Mouse (Mus musculus): ENCODE data around the gene Hmgn1.
"Not testable (repeated sequence)": the region's sequence is repeated elsewhere in the genome, so short reads cannot be mapped to it uniquely, and the experiment has no call there.

The Hmgn1 gene

DNA sequence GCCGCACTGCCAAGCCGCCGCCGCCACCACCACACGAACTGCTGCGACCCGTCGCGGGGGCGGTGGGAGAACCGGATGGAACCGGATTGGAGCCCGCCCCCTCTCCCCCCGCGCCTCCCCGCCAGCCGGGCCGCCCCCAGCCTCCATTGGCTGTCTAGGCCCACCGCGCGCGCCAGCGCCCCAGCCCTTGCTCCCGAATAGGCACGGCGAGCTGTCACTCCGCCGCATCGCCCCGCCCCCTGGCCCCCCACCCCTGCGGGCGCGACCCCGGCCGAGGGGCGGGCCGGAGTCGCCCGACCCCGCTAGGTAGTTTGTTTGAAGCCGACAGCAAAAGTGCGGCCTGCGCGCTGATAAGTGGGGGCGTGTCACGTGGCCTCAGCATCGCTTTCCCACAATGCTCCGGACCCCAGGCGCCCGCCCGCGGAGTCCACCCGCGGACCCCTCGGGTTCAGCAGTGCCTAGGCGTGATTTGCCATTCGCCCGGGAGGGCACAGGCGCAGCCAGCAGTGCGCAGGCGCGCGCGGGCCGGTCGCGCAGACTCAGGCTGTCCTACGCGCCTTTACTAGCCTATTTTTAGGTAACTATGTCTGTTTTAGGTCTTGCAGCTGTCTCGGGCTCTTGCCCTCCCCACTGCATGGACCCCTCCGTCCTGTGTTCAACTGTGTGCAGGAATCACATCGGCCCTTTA is at the start of gene Hmgn1:
Hmgn1 (minus strand) TSS at position 73 of the 688 bp plus-strand sequence.
- DNase-seq, result peak; percentile 89 to 92

DNA sequence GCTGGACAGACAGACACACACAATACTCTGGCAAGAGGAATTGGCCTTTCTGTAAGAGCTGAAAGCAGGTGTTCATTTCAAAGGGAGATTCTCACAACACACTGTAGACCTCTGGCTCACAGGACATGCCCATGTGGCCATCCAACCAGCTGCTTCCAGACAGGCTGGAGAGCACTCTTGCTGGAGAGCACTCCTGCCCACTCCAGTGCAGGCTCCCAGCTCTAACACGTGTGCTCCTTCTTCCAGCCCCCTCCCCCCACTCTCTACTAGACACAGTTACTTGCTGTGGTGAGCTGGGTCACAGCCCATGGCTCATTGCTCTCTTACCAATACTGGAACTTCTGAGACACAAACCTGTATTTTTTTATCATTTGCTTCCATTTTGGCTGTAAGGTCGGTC is 47.9 kb upstream of the Hmgn1 start:
- no peak for DNase-seq

DNA sequence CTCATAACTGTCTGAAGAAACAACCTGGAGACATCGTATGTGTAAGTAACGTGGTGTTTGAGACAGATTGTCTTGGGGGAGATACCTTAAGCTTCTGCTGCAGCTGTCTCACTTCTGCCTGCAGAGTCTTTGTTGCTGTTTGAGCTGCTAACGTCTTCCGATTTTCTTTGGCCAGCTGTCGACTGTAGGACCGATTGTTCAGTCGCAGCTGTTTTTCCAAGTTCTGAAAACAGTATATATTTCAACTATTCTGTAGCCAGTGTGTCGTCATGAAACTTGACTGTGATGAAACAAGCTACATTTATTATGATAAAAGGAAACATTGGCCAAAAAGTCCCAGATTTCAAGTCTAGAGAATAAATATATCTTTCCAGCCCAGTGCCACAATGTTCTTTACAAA is 46.1 kb upstream of the Hmgn1 start:
- DNase-seq, result no peak

DNA sequence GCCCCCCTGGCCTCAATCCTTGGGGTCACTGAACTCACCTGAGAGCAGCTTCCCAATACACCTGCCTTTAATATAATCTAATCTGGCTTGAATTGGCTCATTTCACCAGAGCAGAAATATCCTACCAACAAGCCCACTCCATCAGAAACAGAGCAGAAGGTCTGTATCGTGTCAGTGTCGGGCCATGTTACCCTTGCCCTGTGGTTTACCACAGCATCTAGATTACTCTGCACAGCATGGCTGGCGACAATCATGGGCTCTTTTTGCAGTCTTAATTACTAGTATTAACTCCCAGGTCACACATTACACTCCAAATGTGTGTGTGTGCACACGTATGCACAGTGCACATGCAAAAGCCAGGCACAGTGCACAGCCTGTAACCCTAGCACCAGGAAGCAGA is 41.3 kb upstream of the Hmgn1 start:
- DNase-seq, result no peak

DNA sequence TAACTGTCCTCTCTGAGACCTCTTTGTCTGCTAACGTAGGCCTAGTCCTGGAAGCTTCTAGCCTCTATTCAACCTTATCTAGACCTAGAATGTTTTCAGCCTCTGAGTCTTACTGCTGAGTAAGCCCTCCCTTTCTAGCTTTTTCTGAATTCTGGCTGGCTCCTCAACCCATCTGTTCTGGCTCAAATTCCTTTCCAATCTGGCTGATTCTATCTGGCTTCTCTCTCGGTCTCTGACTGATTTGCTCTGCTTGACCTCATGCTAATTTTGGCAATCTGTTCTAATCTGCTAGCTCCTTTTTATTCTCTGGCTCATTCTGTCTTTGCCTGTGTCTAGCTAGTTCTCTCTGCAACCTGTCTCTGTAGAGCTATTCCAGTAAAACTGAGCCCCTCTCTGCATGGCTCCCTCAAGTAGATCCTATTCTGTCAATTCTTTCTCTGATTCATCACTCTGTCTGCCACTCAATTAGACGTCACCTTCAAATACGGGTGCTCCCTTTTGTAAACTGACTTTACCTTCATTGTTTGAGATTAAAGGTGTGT is 38.3 kb upstream of the Hmgn1 start:
- no peak for DNase-seq

DNA sequence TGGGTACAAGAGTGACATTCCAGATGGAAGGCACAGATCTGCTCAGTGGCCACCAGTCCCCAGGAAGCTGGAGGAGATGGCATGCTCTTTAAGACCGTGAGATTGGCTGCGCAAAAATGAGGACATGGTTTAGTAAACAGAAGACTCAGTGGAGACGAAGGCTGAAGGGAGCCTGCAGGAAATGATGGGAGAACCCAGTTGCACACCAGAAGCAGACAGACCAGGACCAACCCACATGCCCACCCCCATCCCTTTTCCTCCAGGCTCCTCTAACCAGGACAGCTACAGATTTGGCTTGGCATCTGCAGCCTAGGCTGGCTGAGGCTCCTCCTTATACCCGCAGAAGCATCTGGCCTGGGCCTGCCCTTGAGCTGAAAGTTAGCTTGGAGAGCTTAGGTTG is 33.8 kb upstream of the Hmgn1 start:
- no peak for DNase-seq

DNA sequence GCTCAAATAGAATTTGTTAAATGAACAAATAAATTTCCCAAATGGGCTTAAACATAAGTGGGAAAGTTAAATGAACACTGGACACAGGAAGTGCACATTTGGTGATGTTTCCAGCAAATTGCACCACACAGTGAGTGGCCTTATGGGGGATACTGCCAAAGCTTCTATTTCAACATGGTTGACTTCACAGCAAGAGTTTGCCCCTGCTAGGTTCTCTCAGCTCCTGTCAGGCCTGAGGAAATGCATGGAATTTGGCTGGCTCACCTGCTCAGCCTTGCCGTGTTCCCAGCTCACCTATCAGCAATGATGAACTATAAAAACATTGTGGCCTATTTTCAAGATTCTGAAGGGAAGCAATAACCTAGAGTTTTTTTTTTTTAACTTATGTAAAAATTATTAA is 33.4 kb upstream of the Hmgn1 start:
- DNase-seq, result no peak

DNA sequence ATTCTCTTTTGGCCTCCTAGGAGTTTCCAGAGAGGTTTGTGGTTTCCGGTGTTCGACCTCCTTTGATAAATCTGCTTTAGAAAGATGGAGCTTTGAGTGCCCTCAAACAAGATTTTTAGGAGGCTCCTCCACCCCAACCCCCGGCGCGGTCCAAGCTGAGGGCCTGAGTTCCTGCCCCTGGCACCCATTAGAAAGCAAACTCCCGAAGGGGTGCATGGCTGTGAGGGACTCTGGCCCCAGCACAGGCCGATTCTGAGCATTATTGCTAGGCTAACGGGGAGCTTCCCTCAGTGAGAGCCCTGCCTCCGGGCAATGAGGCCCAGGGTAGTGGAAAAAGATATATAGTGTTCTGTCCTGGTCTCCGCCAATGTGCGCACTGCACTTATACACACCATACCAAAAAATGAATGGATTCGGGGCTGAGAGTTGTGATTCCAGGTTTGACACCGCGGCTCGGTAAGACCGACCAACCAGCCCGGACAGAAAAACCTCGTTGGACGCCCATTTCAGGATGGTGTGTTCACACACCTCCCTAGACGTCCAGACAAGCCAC is 32.3 kb upstream of the Hmgn1 start:
- DNase-seq, result no peak

DNA sequence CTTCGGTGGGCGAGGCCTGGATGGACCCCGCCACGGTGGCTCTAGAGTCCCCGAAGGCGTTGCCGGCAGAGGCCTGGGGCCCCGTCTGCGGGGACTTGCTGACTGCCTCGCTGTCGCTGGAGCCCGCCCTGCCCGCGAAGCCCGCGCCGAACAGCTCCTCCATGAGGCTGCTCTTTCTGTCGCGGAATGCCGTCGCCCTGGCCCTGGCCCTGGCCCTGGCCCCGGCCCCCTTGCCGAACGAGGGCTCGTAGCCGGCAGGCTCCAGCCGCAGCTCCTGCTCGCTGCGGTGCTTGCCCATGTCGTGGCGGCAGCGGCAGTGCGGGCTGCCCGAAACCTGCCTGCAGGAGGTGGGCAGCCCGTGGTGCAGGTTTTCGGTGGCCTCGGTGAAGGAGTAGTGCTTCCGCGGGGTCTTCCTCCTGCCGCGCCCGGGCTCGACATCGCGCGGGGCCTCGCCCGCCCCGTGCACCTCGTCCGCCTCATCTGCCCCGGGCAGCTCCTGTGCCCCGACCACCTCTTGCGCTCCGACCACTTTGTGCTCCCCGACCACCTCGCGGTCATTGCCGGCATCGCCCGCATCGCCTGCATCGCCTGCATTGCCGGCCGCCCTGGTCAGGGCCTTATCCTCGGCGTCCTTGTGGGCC is 31.7 kb upstream of the Hmgn1 start:
- peak in 1 of 2 experiments; percentile 29 for DNase-seq

DNA sequence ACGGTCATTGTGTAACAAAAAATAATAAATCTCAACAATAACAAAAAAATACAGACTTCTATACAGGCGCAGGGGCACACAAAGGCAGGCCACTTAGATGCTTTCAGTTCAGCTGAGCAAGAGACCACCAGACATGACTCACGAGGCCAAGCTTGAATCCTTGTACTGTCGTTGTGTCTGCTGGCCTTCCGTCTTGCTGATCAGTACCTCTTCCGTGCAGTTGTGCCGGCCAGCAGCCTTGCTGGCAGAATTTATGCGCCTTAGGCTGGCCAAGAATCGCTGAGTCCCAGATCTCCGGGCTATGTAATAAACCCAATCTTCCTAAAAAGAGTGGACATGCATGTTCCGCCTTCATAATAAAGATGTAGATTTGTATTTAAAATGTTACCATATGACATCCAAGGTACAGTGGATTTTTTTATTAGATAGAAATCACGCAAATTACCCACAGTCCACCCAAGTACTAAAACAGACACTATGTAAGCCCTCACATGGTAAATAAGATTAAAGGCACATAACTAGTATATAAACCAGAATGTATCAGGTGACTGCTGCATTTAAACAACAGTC is 31.1 kb upstream of the Hmgn1 start:
- DNase-seq, result no peak

DNA sequence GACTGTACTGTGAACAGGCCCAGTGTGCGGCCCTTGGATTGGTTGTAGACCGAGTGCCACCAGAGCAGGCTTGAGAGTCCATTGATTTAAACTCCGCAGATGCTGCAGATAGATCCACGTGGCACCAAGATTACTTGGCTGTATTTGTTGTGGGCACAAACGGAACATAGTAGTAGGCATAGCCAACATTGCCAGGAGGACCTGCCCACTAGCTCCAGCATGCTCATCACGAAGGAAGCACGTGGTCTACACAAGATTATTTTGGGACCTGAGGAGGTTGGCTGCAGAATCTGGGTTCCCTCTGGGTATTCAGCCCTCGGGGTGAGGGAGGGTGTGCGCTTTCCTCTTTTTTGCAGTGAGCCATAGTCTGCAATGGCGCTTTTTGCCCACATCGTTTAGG is 29.6 kb upstream of the Hmgn1 start:
- no peak for DNase-seq

DNA sequence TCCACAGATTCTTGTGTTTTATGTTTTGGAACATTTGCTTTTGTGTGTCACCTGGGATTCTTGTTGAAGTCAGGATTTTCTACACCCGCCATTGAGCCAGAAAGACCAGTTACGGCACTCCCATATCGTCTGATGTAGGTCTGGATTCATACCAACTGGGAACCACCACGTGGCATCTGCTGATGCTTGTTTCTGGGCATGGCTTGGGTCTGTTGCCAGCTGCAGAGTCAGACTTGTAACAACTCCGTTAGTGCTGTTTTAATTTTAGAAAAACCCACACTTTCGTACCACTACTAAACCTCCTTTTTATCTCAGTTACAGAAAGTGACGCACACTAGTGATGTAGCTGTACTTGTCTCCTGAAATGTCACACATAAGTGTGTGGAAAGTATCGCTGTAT is 28.5 kb upstream of the Hmgn1 start:
- DNase-seq, result no peak

DNA sequence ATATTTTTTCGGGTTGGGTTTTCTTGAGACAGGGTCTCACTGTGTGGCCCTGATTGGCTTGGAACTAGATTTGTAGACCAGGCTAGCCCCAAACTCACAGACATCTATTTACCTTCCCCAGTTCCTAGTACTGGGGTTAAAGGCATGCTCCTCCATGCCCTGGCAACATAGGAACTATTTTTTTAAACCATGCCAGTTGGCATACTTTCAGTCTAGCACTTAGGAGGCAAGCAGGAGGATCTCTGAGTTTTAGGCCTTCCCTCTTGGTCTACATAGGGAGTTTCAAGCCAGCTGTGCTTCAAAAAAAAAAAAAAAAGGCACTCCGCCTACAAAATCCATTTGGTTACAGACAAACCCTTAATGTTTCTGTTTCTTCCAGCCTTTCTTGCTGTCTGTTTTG is 26.9 kb upstream of the Hmgn1 start:
- DNase-seq, result no peak

DNA sequence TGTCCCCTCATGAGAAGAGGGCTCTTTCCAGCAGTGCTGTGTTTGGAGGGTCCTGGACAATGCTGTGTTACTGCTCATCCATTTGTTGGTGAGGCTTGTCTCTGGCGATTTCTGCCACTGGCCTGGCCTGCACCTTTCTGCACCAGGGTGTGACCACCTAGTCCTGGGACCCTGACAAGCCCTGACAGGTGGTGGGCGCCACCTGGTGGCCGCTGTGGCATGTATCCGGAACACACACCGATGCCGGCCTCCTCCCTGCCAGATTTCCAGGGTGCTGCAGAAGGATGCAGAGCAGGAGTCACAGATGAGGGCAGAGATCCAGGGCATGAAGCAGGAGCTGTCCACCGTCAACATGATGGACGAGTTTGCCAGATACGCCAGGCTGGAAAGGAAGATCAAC is 24.0 kb upstream of the Hmgn1 start:
- peak; percentile 43 to 49 for DNase-seq

DNA sequence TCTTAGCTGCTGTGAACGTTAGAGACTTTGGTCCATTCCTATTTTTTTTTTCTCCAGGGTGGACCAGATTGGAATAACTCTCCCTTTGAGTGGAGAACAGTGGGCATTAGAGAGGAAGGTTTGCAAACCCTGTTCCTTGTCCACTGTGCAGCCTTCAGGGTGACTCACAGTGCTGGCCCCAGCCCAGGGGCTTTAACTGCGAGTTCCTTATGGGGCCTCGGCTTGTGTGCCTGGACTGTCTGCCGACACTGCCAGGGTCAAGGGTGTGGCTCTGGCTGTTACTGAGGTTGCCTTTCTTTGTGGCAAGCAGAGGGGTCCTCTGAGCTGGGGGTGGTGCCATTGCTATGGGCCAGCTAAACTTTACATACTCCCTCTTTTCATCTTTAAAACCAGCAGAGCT is 23.5 kb upstream of the Hmgn1 start:
- no peak for DNase-seq

DNA sequence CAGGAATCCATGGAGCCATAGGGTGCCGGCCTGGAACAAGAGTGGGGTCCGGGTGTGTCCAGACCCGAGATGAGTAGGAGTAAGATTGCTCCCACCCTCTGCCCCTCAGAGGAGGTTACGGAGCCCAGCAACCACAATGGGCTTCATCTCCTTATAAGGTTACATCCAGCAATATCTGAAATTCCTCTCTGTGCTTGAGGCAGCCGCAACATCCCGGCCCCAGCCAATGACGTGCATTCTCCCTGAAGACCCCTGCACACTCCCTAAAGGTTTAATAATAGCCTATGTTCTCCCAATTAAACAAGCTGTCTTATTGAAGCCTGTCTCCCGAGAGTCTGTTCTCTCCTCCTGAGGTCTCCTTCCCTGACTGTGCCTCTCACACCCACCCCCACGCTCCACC is 21.8 kb upstream of the Hmgn1 start:
- DNase-seq, result no peak

DNA sequence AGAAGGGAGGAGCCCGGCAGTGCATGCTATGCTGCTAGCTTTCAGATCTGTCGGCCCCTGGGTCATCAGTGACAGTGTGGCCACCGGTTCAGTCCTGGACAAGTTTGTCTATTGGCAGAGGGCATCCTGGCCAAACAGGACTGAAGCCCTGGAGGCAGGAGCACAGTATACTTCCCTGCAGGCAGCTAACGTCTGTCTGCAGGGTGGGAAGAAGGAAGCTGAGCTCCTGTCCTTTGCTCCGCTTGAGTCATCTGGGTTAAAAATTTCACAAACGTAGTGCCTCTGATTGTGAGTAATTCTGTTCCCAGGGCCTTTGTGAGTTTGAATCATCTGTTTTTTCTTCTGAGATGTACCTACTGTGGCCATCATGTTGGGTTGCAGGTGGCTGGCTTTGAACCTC is 21.3 kb upstream of the Hmgn1 start:
- DNase-seq, result no peak

DNA sequence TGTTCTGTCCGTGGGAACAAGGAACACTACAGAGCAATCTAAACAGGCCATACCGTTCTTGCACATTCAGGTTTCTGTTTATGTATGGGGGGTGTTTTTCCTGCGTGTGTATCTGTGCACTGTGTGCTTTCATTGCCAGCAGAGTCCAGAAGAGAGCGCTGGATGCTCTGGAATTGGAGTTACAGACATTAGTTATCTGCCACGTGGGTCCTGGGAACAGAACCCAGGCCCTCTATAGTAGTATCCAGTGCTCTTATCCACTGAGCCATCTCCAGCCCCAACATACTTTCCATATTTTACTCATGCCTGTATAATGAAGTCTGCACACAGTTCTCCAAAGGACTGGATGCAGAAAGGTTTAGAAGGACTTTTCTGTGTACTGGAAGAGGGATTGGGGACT is 18.3 kb upstream of the Hmgn1 start:
- no peak for DNase-seq

DNA sequence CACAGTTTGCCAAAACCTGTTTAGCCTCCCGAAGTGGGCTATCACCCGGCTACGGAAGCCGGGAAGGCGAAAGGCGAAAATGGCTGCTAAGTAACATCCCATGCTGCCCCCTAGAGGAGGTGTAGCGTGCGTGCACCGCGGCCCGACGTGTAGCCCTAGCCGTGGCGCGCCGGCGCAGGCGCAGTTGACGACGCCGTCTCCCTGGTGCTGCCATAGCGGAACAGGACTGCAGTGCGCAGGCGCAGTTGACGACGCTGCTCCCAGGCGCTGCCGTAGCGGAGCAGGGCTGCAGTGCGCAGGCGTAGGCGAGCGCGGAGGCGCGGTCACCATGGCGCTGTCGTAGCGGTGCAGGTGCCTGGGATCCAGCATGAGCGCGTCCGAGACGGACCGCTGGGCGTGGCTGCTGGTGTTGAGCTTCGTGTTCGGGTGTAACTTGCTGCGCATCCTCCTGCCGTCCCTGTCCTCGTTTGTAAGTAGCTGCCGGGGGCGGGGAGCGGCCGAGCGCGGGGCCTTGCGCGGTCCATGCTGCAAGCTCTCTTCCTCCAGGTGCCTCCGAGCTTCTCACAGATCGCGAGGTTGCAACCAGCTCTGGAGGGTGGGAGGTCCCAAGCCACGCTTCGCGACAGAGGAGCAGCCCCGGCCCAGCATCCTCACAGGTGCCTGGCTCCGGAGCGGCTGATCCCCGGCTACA is 17.7 kb upstream of the Hmgn1 start, which contains the start of gene Wrb:
Wrb (plus strand) TSS at position 298 of the 691 bp plus-strand sequence.
- DNase-seq, result peak; percentile 99 to 100

DNA sequence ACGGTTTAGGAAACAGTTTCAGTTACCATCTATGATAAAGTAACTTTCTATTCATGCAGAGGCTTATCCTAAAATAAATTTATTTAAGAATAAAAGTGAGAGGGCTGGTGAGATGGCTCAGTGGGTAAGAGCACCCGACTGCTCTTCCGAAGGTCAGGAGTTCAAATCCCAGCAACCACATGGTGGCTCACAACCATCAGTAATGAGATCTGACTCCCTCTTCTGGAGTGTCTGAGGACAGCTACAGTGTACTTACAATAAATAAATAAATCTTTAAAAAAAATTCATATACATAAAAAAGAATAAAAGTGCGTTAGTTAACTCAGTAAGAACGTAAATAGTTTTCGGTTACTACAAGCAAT is 17.2 kb upstream of the Hmgn1 start:
- DNase-seq, result not testable (repeated sequence)

DNA sequence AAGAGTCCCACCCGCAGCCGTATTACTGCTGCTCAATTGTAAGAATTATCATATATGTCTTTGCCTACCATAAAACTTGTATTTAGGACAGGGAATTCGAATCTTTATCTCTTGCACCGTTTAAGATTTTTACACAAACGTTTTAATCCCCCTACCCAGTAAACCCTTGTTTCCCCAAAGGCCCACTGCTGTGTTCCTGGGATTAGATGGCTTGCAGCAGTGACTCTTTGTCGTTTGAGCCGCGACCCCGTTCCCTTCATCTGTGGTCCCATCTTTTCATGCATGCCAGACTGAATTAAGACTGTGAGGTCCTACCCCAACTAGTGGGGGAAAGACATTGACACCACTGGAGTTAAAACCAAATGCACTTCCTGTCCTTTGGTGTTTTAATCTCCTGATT is 937 bp upstream of the Hmgn1 start:
- no peak for DNase-seq

DNA sequence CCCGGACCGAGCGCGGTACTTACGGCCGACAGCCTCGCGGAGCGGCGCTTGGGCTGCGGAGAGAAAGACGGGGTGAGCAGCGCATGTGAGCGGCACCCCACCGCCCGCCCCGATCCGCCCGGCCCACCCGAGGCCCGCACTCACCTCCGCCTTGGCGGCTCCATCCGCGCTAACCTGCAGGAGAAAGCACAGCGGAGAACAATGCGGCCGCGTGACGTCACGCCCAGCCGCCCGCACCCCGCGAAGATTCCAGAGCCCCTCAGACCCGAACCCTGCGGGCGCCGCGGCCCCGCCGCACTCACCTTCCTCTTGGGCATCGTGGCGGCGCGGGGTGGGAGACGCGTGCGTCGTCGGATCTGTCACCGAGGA is 257 bp downstream of the Hmgn1 start:
- no peak for DNase-seq

DNA sequence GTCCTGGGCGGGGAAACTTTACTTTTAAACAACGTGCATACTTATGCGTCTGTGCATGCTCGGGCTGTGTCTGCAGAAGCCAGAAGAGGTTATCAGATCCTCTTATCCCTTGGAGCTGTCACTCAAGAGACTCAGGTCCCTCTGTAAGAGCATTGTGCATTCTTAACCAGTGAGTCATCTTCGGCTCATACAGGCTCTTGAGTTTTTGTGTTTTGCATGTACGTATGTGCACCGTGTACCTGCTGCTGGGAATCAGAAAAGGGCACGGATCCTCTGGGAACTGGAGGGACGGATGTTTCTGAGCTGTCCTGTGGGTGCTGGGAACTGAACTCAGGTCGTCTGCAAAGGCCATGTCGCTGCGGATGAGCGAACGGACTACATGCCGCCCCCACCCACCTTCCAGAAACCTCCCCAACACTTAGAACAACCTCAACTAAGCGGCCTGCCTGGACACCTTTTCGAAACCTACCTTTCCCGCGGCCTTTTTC is 801 bp downstream of the Hmgn1 start:
- DNase-seq, result peak in 1 of 2 experiments; percentile 11
